Mouse (Mus musculus): ENCODE measurements around the gene Homer3. TPM values are rescaled to one million over a fixed set of nuclear protein-coding genes. Genes with fewer than 3 reads are reported as not detected.
A peak's percentile ranks its signal among the peaks of the same experiment; 100 is the strongest.

Gene Homer3
- polyA plus RNA-seq, 1 experiment from 2014 or later: 31.5 TPM

- peak; percentile 96 for DNase-seq (ENCODE audit: low spot score)
- peak; percentile 95 for ATAC-seq
- H3K4me1 ChIP-seq (ENCODE audit: control insufficient read depth, insufficient read depth, low read length): peaks cover 12% of the 10 kb centered on the region
- no peak within 1 kb of the TSS for H3K27ac ChIP-seq (ENCODE audit: low read depth, low read length)
- H3K4me3 ChIP-seq (ENCODE audit: low read depth, low read length): peak within 1 kb of the TSS; percentile 81
- no peaks in the 10 kb centered on the region for H3K9me3 ChIP-seq (replicated peaks; ENCODE audit: control insufficient read depth, low read length)
- peak within 1 kb of the TSS; percentile 81 for H3K9ac ChIP-seq (ENCODE audit: low read length)
- peak within 1 kb of the TSS; percentile 92 for H3K4me2 ChIP-seq (ENCODE audit: low read length)
- H3K27me3 ChIP-seq (replicated peaks; ENCODE audit: control insufficient read depth, insufficient read depth, low read length): no peaks in the 10 kb centered on the region
- WGBS: under 1% methylated on average over 40 of the region's 40 CpGs
- peaks cover 51% of the 10 kb centered on the region for H3K36me3 ChIP-seq (ENCODE audit: control insufficient read depth, insufficient read depth, low read length)
Observed at GRCm38 (mm10) chr8:70302358-70302890, 19.8 kb downstream of the Homer3 start, which contains the start of the genes Ddx49 and Cope. Gene Ddx49, minus strand, starts transcription at chr8:70302489. Gene Cope, plus strand, starts transcription at chr8:70302518.

- peak overlapping the region; percentile 81 for H3K4me3 ChIP-seq (ENCODE audit: low read depth, low read length)
- WGBS: 7% methylated on average over 16 of the region's 16 CpGs
- H3K9ac ChIP-seq (ENCODE audit: low read length): peak overlapping the region; percentile 81
- H3K4me2 ChIP-seq (ENCODE audit: low read length): peak overlapping the region; percentile 92
- peaks cover 51% of the 10 kb centered on the region for H3K36me3 ChIP-seq (ENCODE audit: control insufficient read depth, insufficient read depth, low read length)
- H3K27me3 ChIP-seq (replicated peaks; ENCODE audit: control insufficient read depth, insufficient read depth, low read length): no peaks in the 10 kb centered on the region
- DNase-seq (ENCODE audit: low spot score) (no peak), ATAC-seq (peak; percentile 40)
- peaks cover 12% of the 10 kb centered on the region for H3K4me1 ChIP-seq (ENCODE audit: control insufficient read depth, insufficient read depth, low read length)
- H3K27ac ChIP-seq (ENCODE audit: low read depth, low read length): no peak overlapping the region
- H3K9me3 ChIP-seq (replicated peaks; ENCODE audit: control insufficient read depth, low read length): no peaks in the 10 kb centered on the region
Observed at GRCm38 (mm10) chr8:70302901-70303300, 20.3 kb downstream of the Homer3 start.

GRCm38 (mm10) chr8:70309311-70309710, 26.7 kb downstream of the Homer3 start:
- Histone ChIP-seq H3K36me3 (ENCODE audit: control insufficient read depth, insufficient read depth, low read length) (peaks cover 81% of the 10 kb centered on the region), H3K4me1 (ENCODE audit: control insufficient read depth, insufficient read depth, low read length) (no peaks in the 10 kb centered on the region), H3K27me3 (replicated peaks; ENCODE audit: control insufficient read depth, insufficient read depth, low read length) (no peaks in the 10 kb centered on the region), H3K9ac (ENCODE audit: low read length) (no peak overlapping the region), H3K9me3 (replicated peaks; ENCODE audit: control insufficient read depth, low read length) (no peaks in the 10 kb centered on the region), H3K4me3 (ENCODE audit: low read depth, low read length) (no peak overlapping the region), H3K4me2 (ENCODE audit: low read length) (no peak overlapping the region), H3K27ac (ENCODE audit: low read depth, low read length) (no peak overlapping the region)
- ATAC-seq (no peak), DNase-seq (ENCODE audit: low spot score) (no peak)
- 30% methylated on average over 2 of the region's 2 CpGs for WGBS

- Histone ChIP-seq H3K4me3 (ENCODE audit: low read depth, low read length) (no peak overlapping the region), H3K9me3 (replicated peaks; ENCODE audit: control insufficient read depth, low read length) (no peaks in the 10 kb centered on the region), H3K27ac (ENCODE audit: low read depth, low read length) (no peak overlapping the region), H3K4me1 (ENCODE audit: control insufficient read depth, insufficient read depth, low read length) (peaks cover 24% of the 10 kb centered on the region), H3K4me2 (ENCODE audit: low read length) (no peak overlapping the region), H3K9ac (ENCODE audit: low read length) (no peak overlapping the region), H3K27me3 (replicated peaks; ENCODE audit: control insufficient read depth, insufficient read depth, low read length) (no peaks in the 10 kb centered on the region), H3K36me3 (ENCODE audit: control insufficient read depth, insufficient read depth, low read length) (peaks cover 48% of the 10 kb centered on the region)
- 79% methylated on average over 2 of the region's 2 CpGs for WGBS
- no peak for DNase-seq (ENCODE audit: low spot score)
- no peak for ATAC-seq
Observed at GRCm38 (mm10) chr8:70313399-70313798, 30.8 kb downstream of the Homer3 start.

GRCm38 (mm10) chr8:70315624-70316510, 33.2 kb downstream of the Homer3 start, which contains the start of gene Cers1:
Gene Cers1, plus strand, starts transcription at chr8:70315775.
- ATAC-seq (peak; percentile 60), DNase-seq (ENCODE audit: low spot score) (peak; percentile 83)
- H3K9me3 ChIP-seq (replicated peaks; ENCODE audit: control insufficient read depth, low read length): no peaks in the 10 kb centered on the region
- no peaks in the 10 kb centered on the region for H3K27me3 ChIP-seq (replicated peaks; ENCODE audit: control insufficient read depth, insufficient read depth, low read length)
- H3K4me3 ChIP-seq (ENCODE audit: low read depth, low read length): peak within 1 kb of the TSS; percentile 46
- H3K36me3 ChIP-seq (ENCODE audit: control insufficient read depth, insufficient read depth, low read length): peaks cover 35% of the 10 kb centered on the region
- H3K4me2 ChIP-seq (ENCODE audit: low read length): peak within 1 kb of the TSS; percentile 84
- H3K4me1 ChIP-seq (ENCODE audit: control insufficient read depth, insufficient read depth, low read length): peaks cover 24% of the 10 kb centered on the region
- peak within 1 kb of the TSS; percentile 95 for H3K27ac ChIP-seq (ENCODE audit: low read depth, low read length)
- peak within 1 kb of the TSS; percentile 75 for H3K9ac ChIP-seq (ENCODE audit: low read length)
- 1% methylated on average over 59 of the region's 66 CpGs for WGBS

GRCm38 (mm10) chr8:70316511-70317504, 34.2 kb downstream of the Homer3 start:
- WGBS: 5% methylated on average over 15 of the region's 15 CpGs
- Histone ChIP-seq H3K36me3 (ENCODE audit: control insufficient read depth, insufficient read depth, low read length) (peaks cover 33% of the 10 kb centered on the region), H3K4me2 (ENCODE audit: low read length) (peak overlapping the region; percentile 84), H3K27me3 (replicated peaks; ENCODE audit: control insufficient read depth, insufficient read depth, low read length) (no peaks in the 10 kb centered on the region), H3K4me1 (ENCODE audit: control insufficient read depth, insufficient read depth, low read length) (peaks cover 24% of the 10 kb centered on the region), H3K9me3 (replicated peaks; ENCODE audit: control insufficient read depth, low read length) (no peaks in the 10 kb centered on the region), H3K4me3 (ENCODE audit: low read depth, low read length) (peak overlapping the region; percentile 46), H3K9ac (ENCODE audit: low read length) (peak overlapping the region; percentile 75), H3K27ac (ENCODE audit: low read depth, low read length) (peak overlapping the region; percentile 95)
- DNase-seq (ENCODE audit: low spot score): peak; percentile 99
- ATAC-seq: peak; percentile 93

- Histone ChIP-seq H3K4me2 (ENCODE audit: low read length) (peak overlapping the region; percentile 84), H3K36me3 (ENCODE audit: control insufficient read depth, insufficient read depth, low read length) (peaks cover 34% of the 10 kb centered on the region), H3K9me3 (replicated peaks; ENCODE audit: control insufficient read depth, low read length) (no peaks in the 10 kb centered on the region), H3K27me3 (replicated peaks; ENCODE audit: control insufficient read depth, insufficient read depth, low read length) (no peaks in the 10 kb centered on the region), H3K27ac (ENCODE audit: low read depth, low read length) (peak overlapping the region; percentile 95), H3K4me3 (ENCODE audit: low read depth, low read length) (peak overlapping the region; percentile 46; the same call in 1 of the 2 replicates), H3K9ac (ENCODE audit: low read length) (peak overlapping the region; percentile 45; the same call in 1 of the 2 replicates), H3K4me1 (ENCODE audit: control insufficient read depth, insufficient read depth, low read length) (peaks cover 24% of the 10 kb centered on the region)
- 78% methylated on average over 5 of the region's 5 CpGs for WGBS
- DNase-seq (ENCODE audit: low spot score) (no peak), ATAC-seq (no peak)
Observed at GRCm38 (mm10) chr8:70317872-70318271, 35.2 kb downstream of the Homer3 start.

GRCm38 (mm10) chr8:70323716-70324115, 41.1 kb downstream of the Homer3 start:
- Histone ChIP-seq H3K27me3 (replicated peaks; ENCODE audit: control insufficient read depth, insufficient read depth, low read length) (no peaks in the 10 kb centered on the region), H3K36me3 (ENCODE audit: control insufficient read depth, insufficient read depth, low read length) (peaks cover 60% of the 10 kb centered on the region), H3K4me1 (ENCODE audit: control insufficient read depth, insufficient read depth, low read length) (no peaks in the 10 kb centered on the region), H3K27ac (ENCODE audit: low read depth, low read length) (no peak overlapping the region), H3K9me3 (replicated peaks; ENCODE audit: control insufficient read depth, low read length) (no peaks in the 10 kb centered on the region), H3K4me3 (ENCODE audit: low read depth, low read length) (no peak overlapping the region), H3K4me2 (ENCODE audit: low read length) (no peak overlapping the region), H3K9ac (ENCODE audit: low read length) (no peak overlapping the region)
- WGBS: 93% methylated on average over 3 of the region's 3 CpGs
- ATAC-seq (no peak), DNase-seq (ENCODE audit: low spot score) (no peak)
